Mouse (Mus musculus) kidney, embryonic 15.5 days (tissue): ENCODE data around the gene Troap. TPM values are rescaled to one million over a fixed set of nuclear protein-coding genes. Genes with fewer than 3 reads are reported as not detected.

Experiments used
- ATAC-seq: fragments of 200-750 bp; cut with Nextera tagmentation; replicated peaks from 2 replicates; pipeline ENCODE4 v1.8.0; 2017; ENCODE audit warnings: moderate TSS enrichment; ENCODE audit not compliant: low FRiP score
- H3K27ac ChIP-seq: fragments of 300-500 bp; sonication (generic); 2 replicates; pipeline ENCODE4 v1.5.1; 2015; ENCODE audit warnings: mild to moderate bottlenecking, inconsistent platforms
- H3K27me3 ChIP-seq: fragments of 300-500 bp; sonication (generic); 2 replicates; pipeline ENCODE4 v1.6.1; 2015; ENCODE audit warnings: inconsistent platforms
- H3K36me3 ChIP-seq: fragments of 300-500 bp; sonication (generic); 2 replicates; pipeline ENCODE4 v1.6.1; 2015; ENCODE audit warnings: inconsistent platforms
- H3K4me1 ChIP-seq: fragments of 300-500 bp; sonication (generic); 2 replicates; pipeline ENCODE4 v1.6.1; 2015; ENCODE audit warnings: inconsistent platforms
- H3K4me2 ChIP-seq: fragments of 300-500 bp; sonication (generic); 2 replicates; pipeline ENCODE4 v1.6.1; 2015; ENCODE audit warnings: moderate library complexity, mild to moderate bottlenecking, inconsistent platforms
- H3K4me3 ChIP-seq: fragments of 300-500 bp; sonication (generic); replicated peaks from 2 replicates; pipeline ENCODE4 v1.5.1; 2015; ENCODE audit warnings: mild to moderate bottlenecking, inconsistent platforms
- H3K9ac ChIP-seq: fragments of 300-500 bp; sonication (generic); 2 replicates; pipeline ENCODE4 v1.6.1; 2015; ENCODE audit warnings: mild to moderate bottlenecking, inconsistent platforms
- H3K9me3 ChIP-seq: fragments of 300-500 bp; sonication (generic); replicated peaks from 2 replicates; pipeline ENCODE4 v1.6.1; 2016; ENCODE audit warnings: inconsistent platforms
- WGBS: fragments of 180-500 bp; shearing (Covaris S2); methylation state at CpG from one replicate; pipeline ENCODE4 v1.1.7; 2015; ENCODE audit warnings: mixed read lengths; 5-methylcytosine and 5-hydroxymethylcytosine counted together
- polyA plus RNA-seq: library from polyadenylated mRNA; unstranded; fragments of >200 nt; fragmentation: Nextera tagmentation; extraction: Ambion mirVana; gene quantifications from 2 replicates; pipeline ENCODE4 v1.2.1, GENCODE M21; 2015

The Troap gene
- polyA plus RNA-seq: 33.8 and 39.4 TPM in 2 replicates

- H3K4me2 ChIP-seq: peak within 1 kb of the TSS; percentile 84
- no peaks in the 10 kb centered on the region for H3K9me3 ChIP-seq
- H3K27ac ChIP-seq: peak within 1 kb of the TSS; percentile 99
- H3K4me1 ChIP-seq: peaks cover 41% of the 10 kb centered on the region
- peak within 1 kb of the TSS; percentile 74 for H3K9ac ChIP-seq
- ATAC-seq: peak; percentile 53
- H3K4me3 ChIP-seq: peak within 1 kb of the TSS; percentile 80
- H3K27me3 ChIP-seq: no peaks in the 10 kb centered on the region
- WGBS: 17% methylated on average over 9 of the region's 9 CpGs
- H3K36me3 ChIP-seq: peaks cover 25% of the 10 kb centered on the region
Observed at GRCm38 (mm10) chr15:99074019-99074599, at the start of gene Troap. TSS of gene Troap (plus strand) at chr15:99074575.

DNA sequence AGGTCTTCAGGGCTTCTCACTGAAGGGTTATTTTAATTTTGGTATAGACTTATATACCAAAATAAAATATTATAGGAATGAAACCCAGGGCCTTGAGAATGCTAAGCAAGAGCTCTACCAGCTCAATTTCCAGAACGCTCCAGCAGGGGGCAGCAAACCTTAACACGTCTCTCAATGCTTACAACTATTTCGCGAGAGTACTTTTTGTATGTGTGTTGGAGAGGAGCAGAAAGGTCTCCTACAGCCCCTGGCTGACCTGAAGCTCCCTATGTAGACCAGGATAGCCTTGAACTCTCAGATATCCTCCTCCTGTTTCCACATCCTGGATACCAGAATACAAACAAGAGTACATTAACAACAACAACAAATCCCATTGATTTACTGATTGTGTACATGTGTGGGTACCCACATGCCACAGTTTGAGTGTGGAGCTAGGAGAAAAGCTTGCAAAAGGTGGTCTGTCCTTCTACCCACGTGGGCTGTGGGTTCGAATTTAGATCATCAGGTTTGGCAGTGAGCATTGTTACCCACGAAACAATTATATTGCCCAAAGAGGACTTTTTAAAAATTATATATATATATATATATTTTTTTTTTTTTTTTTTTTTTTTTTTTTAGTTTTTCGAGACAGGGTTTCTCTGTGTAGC lies 49.6 kb upstream of the Troap start:
- no peak overlapping the region for H3K4me3 ChIP-seq
- no peak for ATAC-seq
- H3K27ac ChIP-seq: no peak overlapping the region

DNA sequence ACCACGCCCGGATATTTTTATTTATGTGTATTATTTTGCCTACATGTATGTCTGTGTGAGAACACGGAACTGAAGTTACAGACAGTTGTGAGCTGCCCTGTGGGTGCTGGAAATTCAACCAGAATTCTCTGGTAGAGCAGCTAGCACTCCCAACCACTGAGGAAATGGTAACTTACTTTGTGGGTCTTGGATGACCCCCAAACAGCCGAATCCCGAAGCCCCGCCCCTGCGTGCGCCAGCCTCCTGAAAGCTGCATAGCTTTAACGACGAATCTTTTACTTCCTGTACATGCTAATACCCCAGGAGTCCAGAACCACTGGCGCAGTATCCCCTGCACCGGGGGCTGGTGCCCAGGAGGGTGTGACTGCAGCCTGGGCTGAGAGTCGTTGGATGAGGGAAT lies 49.0 kb upstream of the Troap start:
- 71% methylated on average over 13 of the region's 13 CpGs for WGBS

More for the DNA sequence above, 49.6 kb upstream of the Troap start:
- H3K27me3 ChIP-seq: no peaks in the 10 kb centered on the region; the same call in 1 of the 2 replicates
- no peaks in the 10 kb centered on the region for H3K9me3 ChIP-seq
- peaks cover 19% of the 10 kb centered on the region for H3K4me1 ChIP-seq
- H3K9ac ChIP-seq: no peak overlapping the region
- no peaks in the 10 kb centered on the region for H3K36me3 ChIP-seq
- no peak overlapping the region for H3K4me2 ChIP-seq
- WGBS: 21% methylated on average over 7 of the region's 8 CpGs

DNA sequence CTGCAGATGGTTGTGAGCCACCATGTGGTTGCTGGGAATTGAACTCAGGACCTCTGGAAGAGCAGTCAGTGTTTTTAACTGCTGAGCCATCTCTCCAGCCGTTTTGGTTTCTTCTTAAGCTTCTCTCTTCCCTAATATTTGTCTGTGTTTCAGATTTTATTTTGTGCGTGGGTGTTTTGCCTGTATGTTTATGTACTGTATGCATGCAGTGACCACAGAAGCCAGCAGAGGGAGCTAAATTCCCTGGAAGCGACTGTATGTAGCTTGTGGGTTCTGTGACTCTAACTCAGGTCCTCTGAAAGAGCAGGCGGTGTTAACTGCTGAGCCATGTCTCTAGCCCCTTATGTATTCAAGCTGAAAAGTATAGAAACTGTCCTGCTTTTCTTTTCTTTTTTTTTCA lies 48.1 kb upstream of the Troap start:
- Histone ChIP-seq H3K27me3 (no peaks in the 10 kb centered on the region; the same call in 1 of the 2 replicates), H3K27ac (no peak overlapping the region), H3K36me3 (no peaks in the 10 kb centered on the region), H3K4me3 (no peak overlapping the region), H3K9ac (no peak overlapping the region), H3K4me2 (no peak overlapping the region), H3K9me3 (no peaks in the 10 kb centered on the region), H3K4me1 (peaks cover 26% of the 10 kb centered on the region)
- WGBS: 64% methylated on average over 4 of the region's 4 CpGs
- ATAC-seq: no peak

More for the DNA sequence above, 49.0 kb upstream of the Troap start:
- Histone ChIP-seq H3K4me3 (no peak overlapping the region), H3K27me3 (no peaks in the 10 kb centered on the region; the same call in 1 of the 2 replicates), H3K4me1 (peaks cover 17% of the 10 kb centered on the region), H3K36me3 (no peaks in the 10 kb centered on the region), H3K4me2 (no peak overlapping the region), H3K27ac (no peak overlapping the region), H3K9me3 (no peaks in the 10 kb centered on the region), H3K9ac (no peak overlapping the region)
- ATAC-seq: no peak

DNA sequence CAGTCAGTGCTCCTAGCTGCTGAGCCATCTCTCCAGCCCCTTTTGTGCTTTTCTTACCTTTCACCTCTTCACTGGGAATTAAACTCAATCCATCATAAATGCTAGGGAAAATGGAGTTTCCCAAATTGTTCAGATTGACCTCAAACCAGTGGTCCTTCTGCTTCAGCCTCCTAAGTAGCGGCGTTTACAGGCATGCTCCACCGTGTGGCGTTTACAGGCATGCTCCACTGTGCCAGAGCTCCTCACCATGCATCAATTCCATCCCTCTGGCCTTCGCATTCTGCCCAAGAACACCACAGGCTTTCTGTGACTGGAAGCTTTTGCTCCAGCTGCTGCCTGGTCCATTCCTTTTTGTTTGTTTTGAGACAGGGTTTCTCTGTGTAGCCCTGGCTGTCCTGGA lies 47.3 kb upstream of the Troap start:
- Histone ChIP-seq H3K4me1 (peaks cover 34% of the 10 kb centered on the region), H3K27me3 (no peaks in the 10 kb centered on the region; the same call in 1 of the 2 replicates), H3K4me3 (no peak overlapping the region), H3K9me3 (no peaks in the 10 kb centered on the region), H3K36me3 (no peaks in the 10 kb centered on the region), H3K9ac (no peak overlapping the region), H3K4me2 (no peak overlapping the region), H3K27ac (no peak overlapping the region)
- no peak for ATAC-seq
- WGBS: 73% methylated on average over 5 of the region's 5 CpGs

DNA sequence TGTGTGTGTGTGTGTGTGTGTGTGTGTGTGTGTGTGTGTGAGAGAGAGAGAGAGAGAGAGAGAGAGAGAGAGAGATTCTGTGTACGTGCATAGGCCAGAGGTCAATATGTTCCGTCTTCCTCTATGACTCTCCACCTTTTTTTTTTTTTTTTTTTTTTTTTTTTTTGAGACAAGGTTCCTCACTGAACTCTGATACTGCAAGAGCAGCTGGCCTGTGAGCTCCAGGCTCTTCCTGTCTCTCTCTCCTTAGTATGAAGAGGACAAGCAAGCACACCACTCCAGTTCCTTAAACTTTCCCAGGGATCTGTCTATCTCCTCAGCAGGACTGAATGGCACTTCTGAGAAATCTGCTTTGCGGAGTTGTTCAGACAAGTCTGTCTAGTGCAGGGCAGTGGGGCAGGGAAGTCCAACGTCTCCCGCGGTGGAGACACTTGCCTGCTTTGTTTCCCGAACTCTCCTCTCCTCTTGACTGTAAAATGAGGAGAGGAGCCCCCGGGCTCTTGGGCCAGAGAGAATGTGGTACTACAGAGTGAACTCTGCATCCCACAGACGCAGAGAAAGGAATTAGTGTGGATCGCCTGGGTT lies 45.4 kb upstream of the Troap start:
- WGBS: 3% methylated on average over 10 of the region's 10 CpGs
- Histone ChIP-seq H3K9ac (peak overlapping the region; percentile 70), H3K9me3 (no peaks in the 10 kb centered on the region), H3K27me3 (no peaks in the 10 kb centered on the region; the same call in 1 of the 2 replicates), H3K36me3 (no peaks in the 10 kb centered on the region), H3K4me3 (peak overlapping the region; percentile 79), H3K4me1 (peaks cover 51% of the 10 kb centered on the region), H3K27ac (peak overlapping the region; percentile 97), H3K4me2 (peak overlapping the region; percentile 91)
- ATAC-seq: no peak

DNA sequence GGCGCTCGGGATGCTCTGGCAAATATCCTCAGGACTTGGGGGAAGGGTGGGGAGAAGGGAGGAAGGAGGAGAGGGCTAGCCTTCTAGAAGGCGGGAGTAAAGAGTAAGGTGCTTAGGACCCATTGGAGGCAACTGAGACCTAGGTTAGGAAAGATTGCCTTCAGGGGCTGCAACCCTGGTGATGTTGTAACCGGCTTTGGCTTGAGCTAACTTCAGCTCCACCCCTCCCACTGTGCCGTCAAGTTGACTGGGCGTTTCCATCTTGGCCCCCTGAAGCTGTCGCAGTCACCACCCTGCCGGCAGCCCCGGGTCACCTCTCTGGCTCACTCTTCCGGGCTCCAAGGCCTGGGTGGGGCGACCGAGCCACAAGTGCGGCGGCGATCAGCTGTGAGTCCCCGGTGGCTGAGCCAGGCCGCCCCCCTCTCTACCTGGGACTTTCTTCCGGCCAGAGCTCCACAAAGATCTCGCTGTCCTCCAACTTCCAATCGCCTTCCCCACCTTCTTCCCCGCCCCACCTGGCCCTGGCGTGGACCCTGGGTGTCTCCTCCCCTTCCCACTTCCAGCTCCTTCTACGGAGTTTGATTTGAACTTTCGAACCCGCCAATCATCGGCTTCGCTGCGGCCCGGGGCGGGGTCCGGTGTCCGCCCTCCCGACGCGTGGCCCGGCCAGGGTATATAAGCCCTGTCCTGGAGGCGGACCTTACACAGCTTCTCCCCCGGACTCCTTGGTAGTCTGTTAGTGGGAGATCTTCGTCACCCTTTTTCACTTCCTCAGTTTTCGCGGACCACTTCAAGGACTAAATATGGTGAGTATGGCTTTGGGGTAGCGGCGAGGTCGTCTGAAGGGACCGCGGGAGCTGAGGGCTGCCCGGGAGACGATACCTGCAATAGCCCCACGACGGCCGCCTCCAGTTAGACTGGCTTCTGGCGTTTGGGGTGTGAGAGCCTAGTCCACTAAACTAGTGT lies 44.5 kb upstream of the Troap start, which contains the start of gene Tuba1c:
Gene Tuba1c, plus strand, starts transcription at position 273 of the 966 bp plus-strand sequence.
- WGBS: under 1% methylated on average over 52 of the region's 52 CpGs
- H3K4me3 ChIP-seq: peak within 1 kb of the TSS; percentile 79
- peaks cover 53% of the 10 kb centered on the region for H3K4me1 ChIP-seq
- peak within 1 kb of the TSS; percentile 91 for H3K4me2 ChIP-seq
- no peaks in the 10 kb centered on the region for H3K9me3 ChIP-seq
- H3K27ac ChIP-seq: peak within 1 kb of the TSS; percentile 97
- H3K27me3 ChIP-seq: no peaks in the 10 kb centered on the region
- ATAC-seq: peak; percentile 95
- H3K9ac ChIP-seq: peak within 1 kb of the TSS; percentile 70
- H3K36me3 ChIP-seq: peaks cover 6% of the 10 kb centered on the region

DNA sequence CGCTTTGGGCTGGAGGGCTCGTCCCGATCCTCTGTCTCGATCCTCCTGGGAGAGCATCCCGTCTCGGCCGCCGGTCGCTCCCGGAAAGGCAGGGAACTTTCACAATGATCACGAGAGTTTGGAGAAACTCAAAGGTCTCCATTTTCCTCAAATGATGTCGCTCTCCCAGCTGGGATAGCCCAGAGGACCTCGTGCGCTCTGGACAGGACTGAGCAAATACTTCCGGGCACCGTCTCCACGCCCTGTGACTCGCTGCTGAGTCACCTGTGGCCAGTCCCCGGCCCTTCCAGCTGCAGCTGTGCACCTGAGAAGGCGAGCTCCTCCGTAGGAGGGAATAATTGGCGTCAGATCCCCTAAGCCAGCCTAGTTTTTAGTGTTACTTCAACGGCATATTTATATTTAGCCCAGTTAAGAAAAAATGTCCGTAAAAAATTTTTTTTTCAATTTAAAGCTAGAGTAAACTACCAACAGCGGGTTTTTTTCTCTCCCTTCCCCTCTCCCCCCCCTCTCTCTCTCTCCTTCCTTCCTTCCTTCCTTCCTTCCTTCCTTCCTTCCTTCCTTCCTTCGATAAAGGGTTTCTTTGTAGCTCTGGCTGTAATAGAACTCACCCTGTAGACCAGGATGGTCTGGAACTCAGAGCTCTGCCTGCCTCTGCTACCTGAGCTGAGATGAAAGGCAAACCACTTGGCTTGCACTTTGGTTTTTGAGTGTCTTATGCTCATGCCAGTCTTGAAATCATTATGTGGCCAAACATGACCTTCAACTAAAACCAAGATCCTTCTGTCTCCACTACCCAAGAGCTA lies 43.6 kb upstream of the Troap start:
- Histone ChIP-seq H3K4me1 (peaks cover 55% of the 10 kb centered on the region), H3K9me3 (no peaks in the 10 kb centered on the region), H3K36me3 (peaks cover 15% of the 10 kb centered on the region), H3K4me3 (peak overlapping the region; percentile 79), H3K4me2 (peak overlapping the region; percentile 91), H3K27ac (peak overlapping the region; percentile 97), H3K27me3 (no peaks in the 10 kb centered on the region), H3K9ac (peak overlapping the region; percentile 70)
- ATAC-seq: peak; percentile 71
- WGBS: 9% methylated on average over 26 of the region's 26 CpGs

DNA sequence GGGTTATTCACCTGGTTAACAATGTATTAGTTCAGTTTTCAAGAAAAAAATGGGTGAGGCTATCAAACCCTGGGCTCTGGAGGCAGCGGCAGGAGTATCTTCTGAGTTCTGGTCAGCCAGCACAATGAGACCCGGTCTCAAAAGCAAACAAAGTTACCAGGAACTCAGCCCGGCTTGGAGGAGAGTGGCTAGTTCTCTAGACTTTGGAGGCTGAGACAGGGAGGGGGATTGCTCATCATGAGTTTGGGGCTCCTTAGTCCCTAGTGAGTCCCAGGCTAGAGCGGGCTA lies 43.0 kb upstream of the Troap start:
- H3K9me3 ChIP-seq: no peaks in the 10 kb centered on the region
- 73% methylated on average over 4 of the region's 4 CpGs for WGBS
- H3K27me3 ChIP-seq: no peaks in the 10 kb centered on the region
- peak overlapping the region; percentile 91 for H3K4me2 ChIP-seq
- peaks cover 20% of the 10 kb centered on the region for H3K36me3 ChIP-seq
- peak overlapping the region; percentile 70 for H3K9ac ChIP-seq
- H3K27ac ChIP-seq: 0 out of 2 replicates have a peak overlapping the region, but pooled peaks have one; percentile 97
- ATAC-seq: no peak
- peak overlapping the region; percentile 79 for H3K4me3 ChIP-seq
- H3K4me1 ChIP-seq: peaks cover 58% of the 10 kb centered on the region

- H3K4me2 ChIP-seq: peak overlapping the region; percentile 91
- peak overlapping the region; percentile 79 for H3K4me3 ChIP-seq
- no peaks in the 10 kb centered on the region for H3K9me3 ChIP-seq
- H3K9ac ChIP-seq: peak overlapping the region; percentile 33; the same call in 1 of the 2 replicates
- no peak for ATAC-seq
- peak overlapping the region; percentile 62 for H3K27ac ChIP-seq
- WGBS: 66% methylated on average over 9 of the region's 9 CpGs
- H3K4me1 ChIP-seq: peaks cover 61% of the 10 kb centered on the region
- peaks cover 26% of the 10 kb centered on the region for H3K36me3 ChIP-seq
- H3K27me3 ChIP-seq: no peaks in the 10 kb centered on the region
Observed at GRCm38 (mm10) chr15:99032041-99032725, 42.2 kb upstream of the Troap start.
